Mouse (Mus musculus) adrenal gland (tissue): ENCODE results near the gene Armc10.
"Not testable (repeated sequence)": the region's sequence is repeated elsewhere in the genome, so short reads cannot be mapped to it uniquely, and the experiment has no call there.

Source experiments
- intact Hi-C: fragments of 180-260 bp; cut with DNase I; formaldehyde crosslinking; loops from one replicate; pipeline ENCODE4 v1.15.1; 2025

The Armc10 gene

GRCm38 (mm10) chr5:21701351-21702008 lies 55.9 kb downstream of the Armc10 start, which contains the start of gene Napepld:
Gene Napepld (minus strand): TSS chr5:21701396.
- intact Hi-C loops: loop anchor here (5.0 kb wide), 1 partner anchor 39 kb away; no protein-coding TSS in a partner anchor

GRCm38 (mm10) chr5:21702009-21702364 lies 56.4 kb downstream of the Armc10 start:
- intact Hi-C loops: loop anchor here (5.0 kb wide), 1 partner anchor 40 kb away; no protein-coding TSS in a partner anchor

- intact Hi-C loops: loop anchor here (5.0 kb wide), 1 partner anchor 41 kb away; no protein-coding TSS in a partner anchor
Observed at GRCm38 (mm10) chr5:21702873-21703475, 57.4 kb downstream of the Armc10 start.

GRCm38 (mm10) chr5:21703708-21704107 lies 58.1 kb downstream of the Armc10 start:
- intact Hi-C loops: loop anchor here (5.0 kb wide), 1 partner anchor 41 kb away; no protein-coding TSS in a partner anchor

GRCm38 (mm10) chr5:21706546-21706945 lies 60.9 kb downstream of the Armc10 start:
- intact Hi-C loops: no loop called here

- intact Hi-C loops: not testable (repeated sequence)
Observed at GRCm38 (mm10) chr5:21708011-21708410, 62.4 kb downstream of the Armc10 start.
